ENCODE assay signal across 8 mouse cellular contexts in genomic region chr1:26686842-26687760, GRCm38 (mm10). TPM values are rescaled to one million over a fixed set of nuclear protein-coding genes. Genes with fewer than 3 reads are reported as not detected.
DNase-seq lines count a peak whose midpoint lies in the region; ATAC-seq and TF ChIP-seq lines count a peak whose summit lies in the region.

TSS of gene 4931408C20Rik (minus strand) at chr1:26687460.

- H3K4me1 ChIP-seq in forebrain, embryonic 12.5 days: no peaks in the 10 kb centered on the region
- no peaks in the 10 kb centered on the region for H3K4me1 ChIP-seq in heart, embryonic 16.5 days (ENCODE audit: control insufficient read depth, insufficient read depth, low read length)
- H3K4me1 ChIP-seq in liver, embryonic 16.5 days (ENCODE audit: control insufficient read depth, low read depth, low read length): no peaks in the 10 kb centered on the region
- H3K4me1 ChIP-seq in neural tube, embryonic 13.5 days (replicated peaks): no peaks in the 10 kb centered on the region

- DNase-seq in brain, embryonic 14.5 days (ENCODE audit: low read depth): peak; percentile 27
- peak; percentile 14 to 17 for DNase-seq in kidney, postnatal 4 days
- peak; percentile 19 for DNase-seq in thymus, postnatal 4 days

- no peak within 1 kb of the TSS for H3K9ac ChIP-seq in forebrain, embryonic 12.5 days
- H3K9ac ChIP-seq in heart, embryonic 16.5 days (ENCODE audit: low read length): no peak within 1 kb of the TSS
- no peak within 1 kb of the TSS for H3K9ac ChIP-seq in liver, embryonic 16.5 days (ENCODE audit: low read depth, low read length)
- H3K9ac ChIP-seq in neural tube, embryonic 13.5 days: no peak within 1 kb of the TSS

- WGBS in forebrain, embryonic 12.5 days: 47% methylated on average over 1 of the region's 1 CpGs
- WGBS in heart, embryonic 16.5 days: 26% methylated on average over 1 of the region's 1 CpGs
- WGBS in liver, embryonic 16.5 days (ENCODE audit: insufficient replicate concordance): 17% methylated on average over 1 of the region's 1 CpGs
- 36% methylated on average over 1 of the region's 1 CpGs for WGBS in neural tube, embryonic 13.5 days

- no peaks in the 10 kb centered on the region for H3K36me3 ChIP-seq in forebrain, embryonic 12.5 days (replicated peaks)
- no peaks in the 10 kb centered on the region for H3K36me3 ChIP-seq in heart, embryonic 16.5 days (ENCODE audit: control insufficient read depth, insufficient read depth)
- H3K36me3 ChIP-seq in liver, embryonic 16.5 days (ENCODE audit: control insufficient read depth, insufficient read depth): no peaks in the 10 kb centered on the region
- H3K36me3 ChIP-seq in neural tube, embryonic 13.5 days: no peaks in the 10 kb centered on the region

- no peak within 1 kb of the TSS for H3K4me3 ChIP-seq in forebrain, embryonic 12.5 days (replicated peaks)
- H3K4me3 ChIP-seq in heart, embryonic 16.5 days (ENCODE audit: low read length): no peak within 1 kb of the TSS
- H3K4me3 ChIP-seq in liver, embryonic 16.5 days (ENCODE audit: low read depth, low read length): no peak within 1 kb of the TSS
- H3K4me3 ChIP-seq in neural tube, embryonic 13.5 days: no peak within 1 kb of the TSS

- TF ChIP-seq POLR2A in brain, embryonic 14.5 days (IDR thresholded peaks at IDR 0.05; ENCODE audit: borderline replicate concordance, extremely low read depth, insufficient read depth, insufficient read length, poor library complexity, severe bottlenecking): no peak

- H3K27me3 ChIP-seq in forebrain, embryonic 12.5 days: no peaks in the 10 kb centered on the region
- no peaks in the 10 kb centered on the region for H3K27me3 ChIP-seq in heart, embryonic 16.5 days (ENCODE audit: control insufficient read depth, insufficient read depth, low read length)
- no peaks in the 10 kb centered on the region for H3K27me3 ChIP-seq in liver, embryonic 16.5 days (ENCODE audit: control insufficient read depth, insufficient read depth, low read depth, low read length)
- H3K27me3 ChIP-seq in neural tube, embryonic 13.5 days: no peaks in the 10 kb centered on the region

- no peak within 1 kb of the TSS for H3K4me2 ChIP-seq in forebrain, embryonic 12.5 days
- no peak within 1 kb of the TSS for H3K4me2 ChIP-seq in heart, embryonic 16.5 days (ENCODE audit: low read depth, low read length)
- H3K4me2 ChIP-seq in liver, embryonic 16.5 days (ENCODE audit: low read depth, low read length): no peak within 1 kb of the TSS
- H3K4me2 ChIP-seq in neural tube, embryonic 13.5 days: no peak within 1 kb of the TSS

- H3K27ac ChIP-seq in forebrain, embryonic 12.5 days: no peak within 1 kb of the TSS
- no peak within 1 kb of the TSS for H3K27ac ChIP-seq in heart, embryonic 16.5 days (ENCODE audit: low read length)
- no peak within 1 kb of the TSS for H3K27ac ChIP-seq in liver, embryonic 16.5 days (ENCODE audit: low read length)
- no peak within 1 kb of the TSS for H3K27ac ChIP-seq in neural tube, embryonic 13.5 days (replicated peaks)

- ATAC-seq in CD4-positive, CD25-positive, alpha-beta regulatory T cell, adult 4 months: peak; percentile 45
- peak; percentile 81 for ATAC-seq in forebrain, embryonic 12.5 days (ENCODE audit: low FRiP score)
- peak; percentile 73 for ATAC-seq in heart, embryonic 16.5 days (replicated peaks; ENCODE audit: extremely low read depth, insufficient read depth, low FRiP score)
- ATAC-seq in liver, embryonic 16.5 days (ENCODE audit: low read depth): peak; percentile 69
- ATAC-seq in neural tube, embryonic 13.5 days (ENCODE audit: low read depth): peak; percentile 86

- TF ChIP-seq CTCF in brain, embryonic 14.5 days (IDR thresholded peaks at IDR 0.05; ENCODE audit: borderline replicate concordance, extremely low read depth, insufficient read depth, insufficient read length): no peak

- no peaks in the 10 kb centered on the region for H3K9me3 ChIP-seq in forebrain, embryonic 12.5 days
- no peaks in the 10 kb centered on the region for H3K9me3 ChIP-seq in heart, embryonic 16.5 days (replicated peaks; ENCODE audit: control insufficient read depth, low read length)
- H3K9me3 ChIP-seq in liver, embryonic 16.5 days (replicated peaks; ENCODE audit: control insufficient read depth, low read length): no peaks in the 10 kb centered on the region
- 0 out of 2 replicates have a peak, but pooled peaks cover 2% of the 10 kb centered on the region for H3K9me3 ChIP-seq in neural tube, embryonic 13.5 days

RNA-seq across cellular contexts. Expression of gene 4931408C20Rik, which starts in this region (rescaled TPM):
- polyA plus RNA-seq in CD4-positive, CD25-positive, alpha-beta regulatory T cell, adult 4 months (2017; shearing (Covaris generic)): not detected
- polyA plus RNA-seq in brain, embryonic 14.5 days (2012; rRNA removed): not detected in 2 replicates
- not detected in 2 replicates for polyA plus RNA-seq in forebrain, embryonic 12.5 days (2016; fragmentation: Nextera tagmentation; extraction: Ambion mirVana)
- polyA plus RNA-seq in heart, embryonic 16.5 days (2015; fragmentation: Nextera tagmentation; extraction: Ambion mirVana): not detected in 2 replicates
- polyA plus RNA-seq in liver, embryonic 16.5 days (2015; fragmentation: Nextera tagmentation; extraction: Ambion mirVana): not detected in 2 replicates
- not detected in 2 replicates for polyA plus RNA-seq in neural tube, embryonic 13.5 days (2015; fragmentation: Nextera tagmentation; extraction: Ambion mirVana)

Comparison
In these comparisons a context has a peak if more than half of its experiments do, and no peak if none do; other contexts are left out.
1. Peak in ATAC-seq in CD4-positive, CD25-positive, alpha-beta regulatory T cell, adult 4 months; RNA of the gene not detected or under 1 TPM.
2. Peak in DNase-seq in brain, embryonic 14.5 days; RNA of the gene not detected or under 1 TPM.
3. Peak in ATAC-seq in forebrain, embryonic 12.5 days; RNA of the gene not detected or under 1 TPM.
4. Peak in ATAC-seq in heart, embryonic 16.5 days; RNA of the gene not detected or under 1 TPM.
5. Peak in ATAC-seq in liver, embryonic 16.5 days; RNA of the gene not detected or under 1 TPM.
6. Peak in ATAC-seq in neural tube, embryonic 13.5 days; RNA of the gene not detected or under 1 TPM.